Mouse (Mus musculus): Measurements from ENCODE around the gene C87436. TPM values are rescaled to one million over a fixed set of nuclear protein-coding genes. Genes with fewer than 3 reads are reported as not detected.

Gene C87436
- polyA plus RNA-seq, 1 experiment = 16.6 TPM

GRCm38 (mm10) chr6:86402681-86403607, 35.2 kb upstream of the C87436 start:
- 57% methylated on average over 12 of the region's 12 CpGs for WGBS
- Histone ChIP-seq H3K4me3 (ENCODE audit: control insufficient read depth, insufficient read depth, low read length) (no peak overlapping the region), H3K36me3 (ENCODE audit: control insufficient read depth, insufficient read depth, low read length) (no peaks in the 10 kb centered on the region), H3K4me1 (replicated peaks; ENCODE audit: control insufficient read depth, insufficient read depth, low read length) (peaks cover 5% of the 10 kb centered on the region), H3K27me3 (ENCODE audit: control insufficient read depth, insufficient read depth, low read length) (no peaks in the 10 kb centered on the region), H3K27ac (ENCODE audit: control insufficient read depth, insufficient read depth, low read length) (no peak overlapping the region)
- TF ChIP-seq POLR2A (IDR thresholded peaks at IDR 0.05; ENCODE audit: control insufficient read depth, extremely low read depth, insufficient read depth, low read length, poor library complexity) = no peak
- TF ChIP-seq CTCF (IDR thresholded peaks at IDR 0.05; ENCODE audit: borderline replicate concordance, control insufficient read depth, extremely low read depth, insufficient read depth, low read length, poor library complexity) = no peak
- no peak for DNase-seq

- WGBS = under 1% methylated on average over 15 of the region's 15 CpGs
- DNase-seq = peak; percentile 81
- Histone ChIP-seq H3K27ac (ENCODE audit: control insufficient read depth, insufficient read depth, low read length) (no peak overlapping the region; the same call in 1 of the 2 replicates), H3K36me3 (ENCODE audit: control insufficient read depth, insufficient read depth, low read length) (no peaks in the 10 kb centered on the region), H3K4me3 (ENCODE audit: control insufficient read depth, insufficient read depth, low read length) (peak overlapping the region; percentile 67), H3K27me3 (ENCODE audit: control insufficient read depth, insufficient read depth, low read length) (no peaks in the 10 kb centered on the region), H3K4me1 (replicated peaks; ENCODE audit: control insufficient read depth, insufficient read depth, low read length) (peaks cover 5% of the 10 kb centered on the region)
- no peak for TF ChIP-seq POLR2A (IDR thresholded peaks at IDR 0.05; ENCODE audit: control insufficient read depth, extremely low read depth, insufficient read depth, low read length, poor library complexity)
- no peak for TF ChIP-seq CTCF (IDR thresholded peaks at IDR 0.05; ENCODE audit: borderline replicate concordance, control insufficient read depth, extremely low read depth, insufficient read depth, low read length, poor library complexity)
Measured at GRCm38 (mm10) chr6:86403728-86404099, 34.5 kb upstream of the C87436 start.

GRCm38 (mm10) chr6:86404100-86404861, 33.9 kb upstream of the C87436 start, which contains the start of gene Tia1:
Tia1 (plus strand) TSS chr6:86404219.
- peak; percentile 94 for DNase-seq
- WGBS = under 1% methylated on average over 62 of the region's 62 CpGs
- TF ChIP-seq POLR2A (IDR thresholded peaks at IDR 0.05; ENCODE audit: control insufficient read depth, extremely low read depth, insufficient read depth, low read length, poor library complexity) (peak; percentile 76), CTCF (IDR thresholded peaks at IDR 0.05; ENCODE audit: borderline replicate concordance, control insufficient read depth, extremely low read depth, insufficient read depth, low read length, poor library complexity) (0 out of 2 replicates have a peak, but pooled peaks have one; percentile 41)
- Histone ChIP-seq H3K27me3 (ENCODE audit: control insufficient read depth, insufficient read depth, low read length) (no peaks in the 10 kb centered on the region), H3K4me1 (replicated peaks; ENCODE audit: control insufficient read depth, insufficient read depth, low read length) (peaks cover 5% of the 10 kb centered on the region), H3K27ac (ENCODE audit: control insufficient read depth, insufficient read depth, low read length) (peak within 1 kb of the TSS; percentile 77), H3K36me3 (ENCODE audit: control insufficient read depth, insufficient read depth, low read length) (no peaks in the 10 kb centered on the region), H3K4me3 (ENCODE audit: control insufficient read depth, insufficient read depth, low read length) (peak within 1 kb of the TSS; percentile 67)

GRCm38 (mm10) chr6:86404996-86405395, 33.2 kb upstream of the C87436 start:
- H3K4me1 ChIP-seq (replicated peaks; ENCODE audit: control insufficient read depth, insufficient read depth, low read length) = peaks cover 5% of the 10 kb centered on the region
- TF ChIP-seq CTCF (IDR thresholded peaks at IDR 0.05; ENCODE audit: borderline replicate concordance, control insufficient read depth, extremely low read depth, insufficient read depth, low read length, poor library complexity) (no peak), POLR2A (IDR thresholded peaks at IDR 0.05; ENCODE audit: control insufficient read depth, extremely low read depth, insufficient read depth, low read length, poor library complexity) (no peak)
- no peak overlapping the region; the same call in 1 of the 2 replicates for H3K27ac ChIP-seq (ENCODE audit: control insufficient read depth, insufficient read depth, low read length)
- no peaks in the 10 kb centered on the region for H3K36me3 ChIP-seq (ENCODE audit: control insufficient read depth, insufficient read depth, low read length)
- WGBS = 0% methylated on average over 11 of the region's 11 CpGs
- no peaks in the 10 kb centered on the region for H3K27me3 ChIP-seq (ENCODE audit: control insufficient read depth, insufficient read depth, low read length)
- DNase-seq = peak; percentile 16
- H3K4me3 ChIP-seq (ENCODE audit: control insufficient read depth, insufficient read depth, low read length) = peak overlapping the region; percentile 26; the same call in 1 of the 2 replicates

GRCm38 (mm10) chr6:86406306-86406705, 31.9 kb upstream of the C87436 start:
- TF ChIP-seq CTCF (IDR thresholded peaks at IDR 0.05; ENCODE audit: borderline replicate concordance, control insufficient read depth, extremely low read depth, insufficient read depth, low read length, poor library complexity) (no peak), POLR2A (IDR thresholded peaks at IDR 0.05; ENCODE audit: control insufficient read depth, extremely low read depth, insufficient read depth, low read length, poor library complexity) (no peak)
- no peak overlapping the region for H3K4me3 ChIP-seq (ENCODE audit: control insufficient read depth, insufficient read depth, low read length)
- no peak for DNase-seq
- no peaks in the 10 kb centered on the region for H3K36me3 ChIP-seq (ENCODE audit: control insufficient read depth, insufficient read depth, low read length)
- no peaks in the 10 kb centered on the region for H3K27me3 ChIP-seq (ENCODE audit: control insufficient read depth, insufficient read depth, low read length)
- H3K4me1 ChIP-seq (replicated peaks; ENCODE audit: control insufficient read depth, insufficient read depth, low read length) = 0 out of 2 replicates have a peak, but pooled peaks cover 2% of the 10 kb centered on the region
- H3K27ac ChIP-seq (ENCODE audit: control insufficient read depth, insufficient read depth, low read length) = no peak overlapping the region

GRCm38 (mm10) chr6:86418711-86419110, 19.5 kb upstream of the C87436 start:
- 93% methylated on average over 6 of the region's 6 CpGs for WGBS
- Histone ChIP-seq H3K4me1 (replicated peaks; ENCODE audit: control insufficient read depth, insufficient read depth, low read length) (no peaks in the 10 kb centered on the region), H3K36me3 (ENCODE audit: control insufficient read depth, insufficient read depth, low read length) (peaks cover 86% of the 10 kb centered on the region), H3K4me3 (ENCODE audit: control insufficient read depth, insufficient read depth, low read length) (no peak overlapping the region), H3K27me3 (ENCODE audit: control insufficient read depth, insufficient read depth, low read length) (no peaks in the 10 kb centered on the region), H3K27ac (ENCODE audit: control insufficient read depth, insufficient read depth, low read length) (no peak overlapping the region)
- no peak for DNase-seq
- TF ChIP-seq POLR2A (IDR thresholded peaks at IDR 0.05; ENCODE audit: control insufficient read depth, extremely low read depth, insufficient read depth, low read length, poor library complexity) = no peak

Measured in thymus, adult 2 months (tissue).